Mouse (Mus musculus) spleen, postnatal 4 days (tissue): ENCODE measurements around the gene Gm10643.
A peak's percentile ranks its signal among the peaks of the same experiment; 100 is the strongest.

ENCODE experiments used
- DNase-seq, 2 experiments: peaks; one replicate each; pipeline ENCODE4 v3.0.0; 2022; ENCODE audit warnings: low spot score in 2 of 2

The Gm10643 gene

GRCm38 (mm10) chr8:84065037-84065436 is at the start of gene Gm10643:
Gm10643 (minus strand) TSS chr8:84065137.
- DNase-seq: no peak

GRCm38 (mm10) chr8:84106216-84107040 is 41.5 kb upstream of the Gm10643 start:
- no peak for DNase-seq

GRCm38 (mm10) chr8:84105676-84106075 is 40.7 kb upstream of the Gm10643 start:
- DNase-seq: no peak

GRCm38 (mm10) chr8:84104697-84105609 is 40.0 kb upstream of the Gm10643 start, which contains the start of gene Dcaf15:
Dcaf15 (minus strand) TSS chr8:84104768.
- peak; percentile 99 for DNase-seq

- peak; percentile 75 to 87 for DNase-seq
These were observed 39.3 kb upstream of the Gm10643 start for GRCm38 (mm10) chr8:84104221-84104620.

- no peak for DNase-seq
These were observed 38.7 kb upstream of the Gm10643 start for GRCm38 (mm10) chr8:84103601-84104000.

GRCm38 (mm10) chr8:84101476-84102270 is 36.7 kb upstream of the Gm10643 start:
- peak in 1 of 2 experiments; percentile 12 for DNase-seq

GRCm38 (mm10) chr8:84098376-84098775 is 33.4 kb upstream of the Gm10643 start:
- no peak for DNase-seq

- no peak for DNase-seq
These were observed 31.1 kb upstream of the Gm10643 start for GRCm38 (mm10) chr8:84096061-84096460.

- DNase-seq: no peak
These were observed 25.6 kb upstream of the Gm10643 start for GRCm38 (mm10) chr8:84090585-84090984.

- DNase-seq: no peak
These were observed 24.3 kb upstream of the Gm10643 start for GRCm38 (mm10) chr8:84089277-84089676.

- no peak for DNase-seq
These were observed 22.9 kb upstream of the Gm10643 start for GRCm38 (mm10) chr8:84087821-84088220.

- no peak for DNase-seq
These were observed 22.2 kb upstream of the Gm10643 start for GRCm38 (mm10) chr8:84087156-84087555.

- no peak for DNase-seq
These were observed 19.6 kb upstream of the Gm10643 start for GRCm38 (mm10) chr8:84084341-84085115.

GRCm38 (mm10) chr8:84083829-84084241 is 18.9 kb upstream of the Gm10643 start:
- no peak for DNase-seq

GRCm38 (mm10) chr8:84079206-84079605 is 14.3 kb upstream of the Gm10643 start:
- no peak for DNase-seq

- no peak for DNase-seq
These were observed 11.9 kb upstream of the Gm10643 start for GRCm38 (mm10) chr8:84076849-84077248.

GRCm38 (mm10) chr8:84076412-84076811 is 11.5 kb upstream of the Gm10643 start:
- DNase-seq: no peak

GRCm38 (mm10) chr8:84073230-84073976 is 8.5 kb upstream of the Gm10643 start:
- DNase-seq: no peak

GRCm38 (mm10) chr8:84072321-84072720 is 7.4 kb upstream of the Gm10643 start:
- DNase-seq: no peak
